Mouse (Mus musculus): ENCODE measurements around the gene Mecom.

GRCm38 (mm10) chr3:30132981-30133380, 414.8 kb downstream of the Mecom start:
- TF ChIP-seq POLR2A (IDR thresholded peaks at IDR 0.05; ENCODE audit: extremely low read depth, insufficient read depth, low read length) (no peak), CTCF (IDR thresholded peaks at IDR 0.05; ENCODE audit: extremely low read depth, insufficient read depth, low read length) (no peak)

All from cortical plate, adult 2 months (tissue).